Mouse (Mus musculus) midbrain, embryonic 14.5 days (tissue): Measurements from ENCODE around the gene Gm11115. TPM values are rescaled to one million over a fixed set of nuclear protein-coding genes. Genes with fewer than 3 reads are reported as not detected.

ENCODE experiments used
- ATAC-seq: fragments of 200-750 bp; cut with Nextera tagmentation; 2 replicates; pipeline ENCODE4 v1.8.0; 2017; ENCODE audit warnings: moderate number of reproducible peaks, moderate library complexity; ENCODE audit not compliant: low FRiP score, low TSS enrichment
- DNase-seq: peaks from one replicate; pipeline ENCODE4 v3.0.0-alpha.2; 2015
- H3K27ac ChIP-seq: fragments of 300-500 bp; sonication (generic); replicated peaks from 2 replicates; pipeline ENCODE4 v1.5.1; 2014; ENCODE audit warnings: mild to moderate bottlenecking, low read depth, low read length, moderate library complexity
- H3K27me3 ChIP-seq: fragments of 300-500 bp; sonication (generic); 2 replicates; pipeline ENCODE4 v1.6.1; 2014; ENCODE audit warnings: low read length, control low read depth, mixed read lengths; ENCODE audit not compliant: control insufficient read depth, insufficient read depth
- H3K36me3 ChIP-seq: fragments of 300-500 bp; sonication (generic); 2 replicates; pipeline ENCODE4 v1.6.1; 2014; ENCODE audit warnings: low read length, control low read depth; ENCODE audit not compliant: control insufficient read depth, insufficient read depth
- H3K4me1 ChIP-seq: fragments of 300-500 bp; sonication (generic); 2 replicates; pipeline ENCODE4 v1.6.1; 2014; ENCODE audit warnings: mild to moderate bottlenecking, antibody characterized with exemption, low read length, control low read depth; ENCODE audit not compliant: control insufficient read depth, insufficient read depth
- H3K4me2 ChIP-seq: fragments of 300-500 bp; sonication (generic); 2 replicates; pipeline ENCODE4 v1.6.1; 2014; ENCODE audit warnings: mild to moderate bottlenecking, low read length, moderate library complexity
- H3K4me3 ChIP-seq: fragments of 300-500 bp; sonication (generic); replicated peaks from 2 replicates; pipeline ENCODE4 v1.5.1; 2014; ENCODE audit warnings: low read depth, low read length
- H3K9ac ChIP-seq: fragments of 300-500 bp; sonication (generic); replicated peaks from 2 replicates; pipeline ENCODE4 v1.6.1; 2014; ENCODE audit warnings: mild to moderate bottlenecking, low read length, moderate library complexity
- H3K9me3 ChIP-seq: fragments of 300-500 bp; sonication (generic); 2 replicates; pipeline ENCODE4 v1.6.1; 2016; ENCODE audit warnings: low read length, control low read depth, mixed read lengths; ENCODE audit not compliant: control insufficient read depth
- WGBS: fragments of 180-500 bp; shearing (Covaris S2); extraction: QIAGEN DNeasy Blood & Tissue Kit; methylation state at CpG from one replicate; pipeline ENCODE4 v1.1.7; 2014; 5-methylcytosine and 5-hydroxymethylcytosine counted together
- polyA plus RNA-seq: library from polyadenylated mRNA; unstranded; fragments of >200 nt; fragmentation: Nextera tagmentation; extraction: Ambion mirVana; gene quantifications from 2 replicates; pipeline ENCODE4 v1.2.1, GENCODE M21; 2014

The Gm11115 gene
- not detected in 2 replicates for polyA plus RNA-seq

DNA sequence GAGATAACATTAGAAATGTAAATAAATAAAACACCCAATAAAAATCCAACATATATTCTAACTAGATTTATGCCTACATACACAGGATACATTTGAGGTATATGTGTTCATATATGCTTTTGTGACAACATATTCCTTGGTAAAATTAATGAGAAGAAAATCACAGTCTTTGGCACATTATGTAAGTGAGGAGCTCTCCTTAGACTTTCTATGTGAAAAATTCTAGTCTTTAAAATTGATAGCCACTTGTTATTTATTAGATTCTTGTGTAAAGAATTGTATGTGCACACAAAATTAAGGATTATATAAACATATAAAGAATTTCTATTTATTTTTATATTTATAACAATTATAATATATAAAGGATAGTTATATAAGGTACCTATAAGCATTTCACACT lies at the start of gene Gm11115:
Gene Gm11115, minus strand, starts transcription at position 101 of the 400 bp plus-strand sequence.
- no peaks in the 10 kb centered on the region for H3K4me1 ChIP-seq
- H3K4me2 ChIP-seq = no peak within 1 kb of the TSS
- DNase-seq = no peak
- H3K27ac ChIP-seq = no peak within 1 kb of the TSS
- H3K27me3 ChIP-seq = no peaks in the 10 kb centered on the region
- H3K4me3 ChIP-seq = no peak within 1 kb of the TSS
- no peaks in the 10 kb centered on the region for H3K9me3 ChIP-seq
- ATAC-seq = no peak
- H3K36me3 ChIP-seq = no peaks in the 10 kb centered on the region
- H3K9ac ChIP-seq = no peak within 1 kb of the TSS

DNA sequence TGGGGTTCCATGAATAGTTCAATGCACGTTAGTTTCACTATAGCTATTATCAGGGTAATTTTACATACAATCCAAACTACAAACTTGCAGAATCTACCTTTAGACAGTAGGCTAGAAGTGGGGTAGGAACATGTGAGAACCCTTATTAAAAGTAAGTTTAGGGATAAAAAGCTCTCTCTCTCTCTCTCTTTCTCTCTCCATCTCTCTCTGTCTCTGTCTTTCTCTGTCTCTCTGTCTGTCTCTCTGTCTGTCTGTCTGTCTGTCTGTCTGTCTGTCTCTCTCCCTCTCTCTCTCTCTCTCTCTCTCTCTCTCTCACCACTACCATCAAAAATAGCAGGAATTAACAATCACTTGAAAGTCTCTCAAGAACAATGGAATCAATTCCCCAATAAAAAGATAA lies 42.5 kb downstream of the Gm11115 start, which contains the start of gene Gm11116:
Gene Gm11116, minus strand, starts transcription at position 101 of the 400 bp plus-strand sequence.
- Histone ChIP-seq H3K9me3 (no peaks in the 10 kb centered on the region), H3K4me1 (no peaks in the 10 kb centered on the region), H3K36me3 (no peaks in the 10 kb centered on the region), H3K4me3 (no peak within 1 kb of the TSS), H3K27ac (no peak within 1 kb of the TSS), H3K27me3 (no peaks in the 10 kb centered on the region), H3K9ac (no peak within 1 kb of the TSS), H3K4me2 (no peak within 1 kb of the TSS)
- no peak for ATAC-seq
- WGBS = 74% methylated on average over 1 of the region's 1 CpGs
- DNase-seq = no peak

Other genes with a start within 250 kb of the Gm11115 start
- gene Csn3, start 228.5 kb downstream of the Gm11115 start, polyA plus RNA-seq = not detected in 2 replicates
- not detected in 2 replicates for gene 2310003L06Rik, start 184.6 kb downstream of the Gm11115 start, polyA plus RNA-seq
- gene Gm28434, start 184.6 kb downstream of the Gm11115 start, polyA plus RNA-seq = not detected in 2 replicates
- gene Cabs1, start 174.7 kb downstream of the Gm11115 start, polyA plus RNA-seq = not detected in 2 replicates
- gene Smr3a, start 151.6 kb downstream of the Gm11115 start, polyA plus RNA-seq = not detected in 2 replicates
- not detected in 2 replicates for gene Smr2, start 67.5 kb downstream of the Gm11115 start, polyA plus RNA-seq
- gene Gm11116, start 42.6 kb downstream of the Gm11115 start, polyA plus RNA-seq = not detected in 2 replicates
- gene Gm7714, start 114.8 kb upstream of the Gm11115 start, polyA plus RNA-seq = not detected in 2 replicates
- gene Prol1, start 163.2 kb upstream of the Gm11115 start, polyA plus RNA-seq = not detected in 2 replicates
- not detected in 2 replicates for gene Amtn, start 222.0 kb upstream of the Gm11115 start, polyA plus RNA-seq